Mouse (Mus musculus) intestine, embryonic 14.5 days (tissue): ENCODE results near the gene Aurkb. TPM values are rescaled to one million over a fixed set of nuclear protein-coding genes. Genes with fewer than 3 reads are reported as not detected.

Experiments used
- ATAC-seq: fragments of 200-750 bp; cut with Nextera tagmentation; replicated peaks from 2 replicates; pipeline ENCODE4 v1.8.0; 2017; ENCODE audit warnings: low read depth, moderate number of reproducible peaks, moderate TSS enrichment, moderate library complexity; ENCODE audit not compliant: low FRiP score, low TSS enrichment
- DNase-seq: peaks from one replicate; pipeline ENCODE4 v3.0.0-alpha.2; 2018; ENCODE audit warnings: low spot score
- H3K27ac ChIP-seq: fragments of 300-500 bp; sonication (generic); 2 replicates; pipeline ENCODE4 v1.5.1; 2014; ENCODE audit warnings: low read depth, mild to moderate bottlenecking, control low read depth
- H3K27me3 ChIP-seq: fragments of 300-500 bp; sonication (generic); replicated peaks from 2 replicates; pipeline ENCODE4 v1.6.1; 2014; ENCODE audit warnings: low read length, control low read depth; ENCODE audit not compliant: control insufficient read depth, insufficient read depth
- H3K36me3 ChIP-seq: fragments of 300-500 bp; sonication (generic); 2 replicates; pipeline ENCODE4 v1.6.1; 2014; ENCODE audit warnings: low read length, control low read depth; ENCODE audit not compliant: control insufficient read depth, insufficient read depth
- H3K4me1 ChIP-seq: fragments of 300-500 bp; sonication (generic); replicated peaks from 2 replicates; pipeline ENCODE4 v1.6.1; 2014; ENCODE audit warnings: low read length, control low read depth, mixed read lengths; ENCODE audit not compliant: control insufficient read depth, insufficient read depth
- H3K4me2 ChIP-seq: fragments of 300-500 bp; sonication (generic); 2 replicates; pipeline ENCODE4 v1.6.1; 2014; ENCODE audit warnings: low read length
- H3K4me3 ChIP-seq: fragments of 300-500 bp; sonication (generic); 2 replicates; pipeline ENCODE4 v1.5.1; 2014; ENCODE audit warnings: low read depth, low read length, control low read depth, mixed read lengths
- H3K9ac ChIP-seq: fragments of 300-500 bp; sonication (generic); 2 replicates; pipeline ENCODE4 v1.6.1; 2014; ENCODE audit warnings: mild to moderate bottlenecking, low read length
- H3K9me3 ChIP-seq: fragments of 300-500 bp; sonication (generic); 2 replicates; pipeline ENCODE4 v1.6.1; 2016; ENCODE audit warnings: low read length, control low read depth; ENCODE audit not compliant: control insufficient read depth
- WGBS: fragments of 180-500 bp; shearing (Covaris S2); extraction: QIAGEN DNeasy Blood & Tissue Kit; methylation state at CpG from one replicate; pipeline ENCODE4 v1.1.7; 2014; 5-methylcytosine and 5-hydroxymethylcytosine counted together
- polyA plus RNA-seq: library from polyadenylated mRNA; unstranded; fragments of >200 nt; fragmentation: Nextera tagmentation; extraction: Ambion mirVana; gene quantifications from 2 replicates; pipeline ENCODE4 v1.2.1, GENCODE M21; 2014

The Aurkb gene
- polyA plus RNA-seq, 1 experiment from 2014 or later: 150 TPM

DNA sequence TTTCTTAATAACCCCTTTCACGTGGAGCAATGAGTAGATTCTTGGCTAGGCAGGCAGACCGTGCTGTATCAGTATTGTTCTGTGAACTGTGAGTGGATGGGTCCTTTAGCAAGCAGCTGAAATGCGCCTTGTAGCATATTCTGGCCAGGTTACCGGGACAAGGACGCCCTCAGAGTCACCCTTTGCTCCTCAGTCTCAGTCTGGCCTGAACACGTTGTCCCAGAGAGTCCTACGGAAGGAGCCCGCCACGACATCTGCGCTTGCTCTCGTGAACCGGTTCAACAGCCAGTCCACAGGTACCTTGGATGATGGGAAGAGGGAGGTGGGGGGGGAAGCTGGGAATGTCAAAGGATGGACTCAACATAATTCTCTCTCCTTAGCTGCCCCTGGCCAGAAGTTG is 2.1 kb downstream of the Aurkb start:
- Histone ChIP-seq H3K4me1 (peaks cover 15% of the 10 kb centered on the region), H3K4me3 (no peak overlapping the region), H3K9me3 (no peaks in the 10 kb centered on the region), H3K27ac (no peak overlapping the region), H3K9ac (no peak overlapping the region), H3K36me3 (peaks cover 47% of the 10 kb centered on the region), H3K4me2 (peak overlapping the region; percentile 16), H3K27me3 (no peaks in the 10 kb centered on the region)
- DNase-seq: no peak
- ATAC-seq: no peak
- 88% methylated on average over 12 of the region's 12 CpGs for WGBS

DNA sequence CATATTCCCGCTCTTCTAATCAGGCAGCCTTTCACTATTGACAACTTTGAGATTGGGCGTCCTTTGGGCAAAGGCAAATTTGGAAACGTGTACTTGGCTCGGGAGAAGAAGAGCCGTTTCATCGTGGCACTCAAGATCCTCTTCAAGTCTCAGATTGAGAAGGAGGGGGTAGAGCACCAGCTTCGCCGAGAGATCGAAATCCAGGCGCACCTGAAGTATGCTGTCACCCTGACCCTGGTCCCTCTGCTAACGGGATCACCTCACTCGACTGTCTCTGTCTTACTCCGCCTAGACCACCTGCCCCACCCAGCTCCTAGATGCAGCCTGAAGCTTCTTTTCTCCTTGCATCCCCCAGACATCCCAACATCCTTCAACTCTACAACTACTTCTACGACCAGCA is 2.7 kb downstream of the Aurkb start:
- Histone ChIP-seq H3K27ac (no peak overlapping the region), H3K9ac (no peak overlapping the region), H3K4me1 (peaks cover 15% of the 10 kb centered on the region), H3K4me3 (no peak overlapping the region), H3K27me3 (no peaks in the 10 kb centered on the region), H3K4me2 (no peak overlapping the region), H3K9me3 (no peaks in the 10 kb centered on the region), H3K36me3 (peaks cover 52% of the 10 kb centered on the region)
- no peak for ATAC-seq
- no peak for DNase-seq
- WGBS: 93% methylated on average over 14 of the region's 14 CpGs

DNA sequence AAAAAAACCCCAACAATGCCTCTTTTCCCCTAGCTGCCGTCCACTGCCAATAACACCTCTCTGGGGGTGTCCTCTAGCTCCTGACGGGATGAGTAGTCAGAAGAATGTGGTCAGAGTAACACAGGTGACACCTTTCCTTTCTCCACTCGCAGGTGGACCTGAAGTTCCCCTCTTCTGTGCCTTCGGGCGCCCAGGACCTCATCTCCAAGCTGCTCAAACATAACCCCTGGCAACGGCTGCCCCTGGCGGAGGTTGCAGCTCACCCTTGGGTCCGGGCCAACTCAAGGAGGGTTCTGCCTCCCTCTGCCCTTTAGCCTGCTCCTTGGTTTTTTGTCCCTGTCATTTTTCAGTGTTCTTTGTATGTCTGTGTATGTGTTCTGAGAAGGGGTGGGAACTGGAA is 5.3 kb downstream of the Aurkb start:
- H3K27ac ChIP-seq: no peak overlapping the region
- H3K4me2 ChIP-seq: no peak overlapping the region
- peaks cover 15% of the 10 kb centered on the region for H3K4me1 ChIP-seq
- H3K4me3 ChIP-seq: no peak overlapping the region
- H3K36me3 ChIP-seq: peaks cover 61% of the 10 kb centered on the region
- WGBS: 90% methylated on average over 8 of the region's 8 CpGs
- DNase-seq: no peak
- no peaks in the 10 kb centered on the region for H3K27me3 ChIP-seq
- no peak overlapping the region for H3K9ac ChIP-seq
- ATAC-seq: no peak
- H3K9me3 ChIP-seq: no peaks in the 10 kb centered on the region

DNA sequence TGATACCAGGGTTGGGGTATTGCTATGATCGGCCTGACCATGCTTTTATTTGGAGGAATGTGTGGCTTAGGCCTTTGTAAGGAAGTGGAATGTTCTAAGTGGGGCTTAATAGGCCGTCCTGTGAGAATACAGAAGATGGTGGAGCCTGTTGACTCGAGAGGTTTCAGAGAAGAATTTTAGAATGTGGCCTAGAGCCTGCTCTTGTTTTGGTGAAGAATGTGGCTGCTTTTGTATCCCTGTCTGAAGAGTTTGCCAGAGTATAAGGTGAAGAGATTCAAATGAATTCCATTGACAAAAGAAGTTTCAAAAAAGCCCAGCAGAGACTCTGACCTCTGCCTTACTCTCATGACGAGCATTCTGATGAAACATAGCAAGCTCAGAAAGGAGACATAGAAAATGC is 6.3 kb downstream of the Aurkb start:
- Histone ChIP-seq H3K4me3 (no peak overlapping the region), H3K4me1 (peaks cover 10% of the 10 kb centered on the region), H3K9me3 (no peaks in the 10 kb centered on the region), H3K27me3 (no peaks in the 10 kb centered on the region), H3K9ac (no peak overlapping the region), H3K4me2 (no peak overlapping the region), H3K36me3 (peaks cover 61% of the 10 kb centered on the region), H3K27ac (no peak overlapping the region)
- DNase-seq (no peak), ATAC-seq (no peak)
- 90% methylated on average over 4 of the region's 4 CpGs for WGBS

DNA sequence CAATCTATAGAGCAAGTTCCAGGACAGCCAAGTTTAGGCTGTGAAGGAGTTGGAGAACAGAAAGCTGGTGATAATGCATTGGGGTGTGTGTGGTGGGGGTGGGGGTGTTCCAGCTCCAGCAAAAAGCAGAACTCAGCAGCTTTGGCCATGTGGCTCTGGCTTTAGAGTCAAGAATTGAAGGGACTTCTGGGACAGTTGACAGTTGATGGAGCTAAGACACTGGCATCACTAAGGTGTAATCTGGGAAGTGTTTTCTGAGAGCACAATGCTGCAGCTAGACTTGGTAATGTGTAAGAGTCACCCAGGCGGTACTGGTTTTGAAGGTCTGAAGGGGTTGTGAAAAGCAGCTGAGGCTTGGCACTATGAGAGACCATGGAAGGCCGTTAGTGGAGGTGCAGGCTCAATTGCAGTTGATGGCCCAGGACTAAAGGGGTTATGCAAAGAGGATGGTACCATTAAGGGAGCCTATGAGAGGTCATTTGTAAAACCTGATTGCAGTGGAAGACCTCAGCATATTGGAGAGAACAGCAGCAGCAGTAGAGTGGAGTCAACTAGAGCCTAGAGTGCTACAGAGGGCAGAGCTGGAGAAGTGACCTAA is 7.5 kb downstream of the Aurkb start:
- 88% methylated on average over 2 of the region's 2 CpGs for WGBS
- DNase-seq (no peak), ATAC-seq (no peak)
- no peak overlapping the region for H3K4me2 ChIP-seq
- peaks cover 54% of the 10 kb centered on the region for H3K36me3 ChIP-seq
- H3K4me3 ChIP-seq: no peak overlapping the region
- no peak overlapping the region for H3K9ac ChIP-seq
- H3K9me3 ChIP-seq: no peaks in the 10 kb centered on the region
- no peaks in the 10 kb centered on the region for H3K4me1 ChIP-seq
- H3K27me3 ChIP-seq: no peaks in the 10 kb centered on the region
- no peak overlapping the region for H3K27ac ChIP-seq

DNA sequence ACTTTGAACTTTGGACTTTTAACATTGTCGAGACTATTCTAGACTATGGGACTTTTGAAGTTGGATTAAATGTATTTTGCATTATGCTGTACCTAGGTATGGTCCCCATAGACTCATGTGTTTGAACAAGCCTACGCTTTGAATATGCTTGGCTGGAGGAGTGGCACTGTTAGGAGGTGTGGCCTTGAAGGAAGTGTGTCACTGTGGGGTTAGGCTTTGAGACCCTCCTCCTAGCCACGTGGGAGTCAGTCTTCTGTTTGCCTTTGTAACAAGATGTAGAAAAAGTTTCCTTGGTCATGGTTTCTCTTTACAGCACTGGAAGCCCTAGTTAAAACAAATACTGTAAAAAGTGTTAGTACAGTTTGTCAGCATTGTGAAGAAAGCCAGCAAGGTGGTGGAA is 8.4 kb downstream of the Aurkb start:
- H3K4me3 ChIP-seq: no peak overlapping the region
- H3K27me3 ChIP-seq: no peaks in the 10 kb centered on the region
- DNase-seq: no peak
- WGBS: 70% methylated on average over 3 of the region's 3 CpGs
- H3K36me3 ChIP-seq: peaks cover 45% of the 10 kb centered on the region
- peaks cover 6% of the 10 kb centered on the region for H3K4me1 ChIP-seq
- H3K4me2 ChIP-seq: no peak overlapping the region
- no peak overlapping the region for H3K27ac ChIP-seq
- ATAC-seq: no peak
- H3K9ac ChIP-seq: no peak overlapping the region
- no peaks in the 10 kb centered on the region for H3K9me3 ChIP-seq

DNA sequence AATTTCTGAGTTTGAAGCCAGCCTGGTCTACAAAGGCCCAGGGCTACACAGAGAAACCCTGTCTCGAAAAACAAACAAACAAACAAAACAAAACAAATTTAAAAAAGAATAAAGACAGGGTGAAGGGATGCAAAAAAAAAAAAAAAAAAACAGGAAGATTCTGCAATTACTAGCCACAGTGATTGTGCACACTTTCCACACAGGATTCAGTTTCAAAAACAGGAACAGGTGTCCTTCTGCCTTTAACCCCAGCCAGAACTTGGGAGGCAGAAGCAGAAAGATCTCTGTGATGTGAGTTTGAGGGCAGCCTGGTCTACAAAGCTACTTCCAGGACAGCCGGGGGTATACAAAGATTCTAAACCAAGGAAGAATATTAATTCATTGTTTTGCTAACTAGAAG is 12.8 kb downstream of the Aurkb start:
- WGBS: 59% methylated on average over 2 of the region's 2 CpGs
- Histone ChIP-seq H3K4me3 (peak overlapping the region; percentile 78), H3K9me3 (no peaks in the 10 kb centered on the region), H3K4me2 (peak overlapping the region; percentile 80), H3K27me3 (no peaks in the 10 kb centered on the region), H3K4me1 (peaks cover 21% of the 10 kb centered on the region), H3K27ac (peak overlapping the region; percentile 8; the same call in 1 of the 2 replicates), H3K36me3 (peaks cover 8% of the 10 kb centered on the region; the same call in 1 of the 2 replicates), H3K9ac (peak overlapping the region; percentile 33)
- ATAC-seq: no peak
- DNase-seq: no peak

DNA sequence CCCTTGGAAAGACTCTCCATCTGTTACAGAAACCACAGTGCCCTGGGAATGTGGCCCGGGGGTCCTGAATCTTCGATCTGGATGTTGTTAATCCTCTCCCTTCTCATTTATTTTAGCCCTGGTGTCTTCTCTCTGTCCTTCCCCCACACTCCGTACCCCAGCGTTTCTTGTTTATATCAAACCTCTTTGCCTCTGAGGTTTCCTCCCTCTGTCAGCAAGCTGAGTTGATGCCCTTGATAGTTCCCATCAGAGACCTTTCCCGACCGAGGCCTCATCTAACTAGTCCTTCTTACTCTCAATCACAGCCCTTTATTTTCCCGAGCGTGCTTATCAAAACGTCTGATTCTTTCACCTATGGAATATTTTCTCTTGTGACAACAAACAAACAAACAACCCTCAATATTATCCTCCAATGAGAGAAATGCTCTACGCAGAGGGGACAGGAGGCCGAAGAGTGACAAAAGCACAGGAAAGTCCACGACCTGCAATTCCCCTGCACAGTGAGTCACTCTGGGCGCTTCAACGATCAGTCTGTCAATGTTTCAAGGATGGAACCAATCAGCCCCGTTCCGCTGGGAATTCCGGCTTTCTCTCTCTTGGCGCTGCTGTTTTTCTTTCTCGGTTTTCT is 13.4 kb downstream of the Aurkb start:
- DNase-seq (no peak), ATAC-seq (peak; percentile 9)
- peak overlapping the region; percentile 8 for H3K27ac ChIP-seq
- peak overlapping the region; percentile 33 for H3K9ac ChIP-seq
- H3K4me3 ChIP-seq: peak overlapping the region; percentile 78
- 1% methylated on average over 19 of the region's 19 CpGs for WGBS
- peaks cover 2% of the 10 kb centered on the region; the same call in 1 of the 2 replicates for H3K36me3 ChIP-seq
- peaks cover 21% of the 10 kb centered on the region for H3K4me1 ChIP-seq
- no peaks in the 10 kb centered on the region for H3K9me3 ChIP-seq
- no peaks in the 10 kb centered on the region for H3K27me3 ChIP-seq
- H3K4me2 ChIP-seq: peak overlapping the region; percentile 80
